Mouse (Mus musculus): ENCODE measurements around the gene Rerg.

The Rerg gene

DNA sequence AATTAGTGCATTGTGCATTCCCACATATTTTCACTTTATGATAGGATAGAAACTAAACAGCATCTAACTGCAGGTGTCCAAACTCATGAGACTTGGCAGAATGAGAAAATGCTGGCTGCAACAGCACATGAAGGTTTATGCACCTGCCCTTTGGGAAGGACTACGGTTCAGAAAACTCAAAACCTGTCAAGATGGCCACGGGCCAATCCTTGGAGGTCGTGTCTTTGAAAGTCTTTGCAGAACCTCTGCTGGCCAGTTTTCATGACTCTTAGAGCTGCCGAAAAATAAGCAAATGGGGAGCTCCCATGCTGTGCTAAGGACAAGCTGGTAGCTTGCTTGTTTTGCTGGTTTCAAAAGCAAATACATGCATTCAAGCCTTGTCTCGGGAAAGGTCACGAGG, 156.0 kb downstream of the Rerg start:
- DNase-seq (ENCODE audit: low read depth, low spot score): no peak

DNA sequence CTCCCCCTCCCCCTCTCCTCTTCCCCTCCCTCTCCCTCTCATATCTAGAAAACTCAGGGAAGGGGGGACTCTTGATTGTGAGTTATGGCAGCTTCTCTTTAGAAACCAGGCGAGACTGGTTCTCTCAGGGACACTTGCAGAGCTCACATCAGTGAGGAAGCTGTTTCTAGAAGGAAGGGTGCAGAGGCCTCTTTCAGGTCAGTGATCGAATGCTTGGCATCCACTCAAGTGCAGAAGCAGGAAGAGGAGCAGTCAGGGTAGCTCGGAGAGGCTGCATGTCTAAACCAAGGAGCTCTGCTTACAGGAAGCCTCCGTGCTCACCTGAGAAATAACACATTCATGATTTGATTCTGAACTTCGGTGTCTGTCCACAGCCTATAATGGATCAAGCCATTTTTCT, 159.1 kb downstream of the Rerg start:
- DNase-seq (ENCODE audit: low read depth, low spot score): no peak

Data from retina, adult 2 months (tissue).